ENCODE assay signal across 15 mouse cellular contexts in the genomic region with DNA sequence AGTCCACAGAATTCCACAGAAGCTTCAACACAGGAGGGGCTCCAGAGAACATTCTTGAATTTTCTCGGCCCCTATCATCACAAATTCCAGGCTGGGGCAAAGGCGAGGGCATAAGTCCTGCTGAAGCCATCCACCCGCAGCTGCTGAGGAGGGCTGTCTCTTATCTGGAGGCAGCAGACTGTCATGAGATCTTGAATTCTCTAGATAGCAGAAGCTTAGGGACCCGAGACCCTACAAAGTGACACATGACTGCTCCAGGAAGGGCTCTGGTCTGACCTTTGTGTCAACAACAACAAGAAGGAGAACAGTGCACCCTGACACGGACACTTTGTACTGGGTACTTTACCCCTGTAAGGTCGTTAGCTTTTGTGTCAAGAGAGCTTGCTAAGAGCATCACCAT. TPM values are rescaled to one million over a fixed set of nuclear protein-coding genes. Genes with fewer than 3 reads are reported as not detected.
DNase-seq lines count a peak whose midpoint lies in the region; ATAC-seq lines count a peak whose summit lies in the region.
"Had no signal": no experiment of that assay in that cellular context is flagged by ENCODE, and none has a peak within 500 bp of the region (broad histone marks: within the 10 kb centered on the region; RNA-seq: fewer than 3 reads in every experiment).

No protein-coding gene starts in this region.

- peak; percentile 80 for ATAC-seq in heart, embryonic 11.5 days (replicated peaks; ENCODE audit: insufficient number of reproducible peaks, low FRiP score, low TSS enrichment)
- ATAC-seq in midbrain, embryonic 11.5 days (ENCODE audit: low FRiP score) = 0 out of 2 replicates have a peak, but pooled peaks have one; percentile 10
- no peak for ATAC-seq in midbrain, embryonic 16.5 days
- ATAC-seq in liver, embryonic 11.5 days (replicated peaks; ENCODE audit: low FRiP score) = peak; percentile 94
- ATAC-seq: CD4-positive, CD25-positive, alpha-beta regulatory T cell, adult 4 months had no signal

- DNase-seq in heart, adult 8-10 months (ENCODE audit: low spot score) = no peak
- no peak for DNase-seq in midbrain, embryonic 11.5 days (ENCODE audit: low spot score, missing footprints)
- DNase-seq in liver, embryonic 11.5 days (ENCODE audit: low spot score) = peak; percentile 49
- no peak for DNase-seq in ovary, adult 18-20 months (ENCODE audit: low spot score)
- DNase-seq in neural tube, embryonic 10.5 days (ENCODE audit: extremely low spot score, low spot score) = no peak
- DNase-seq in adrenal gland, postnatal 10 days = no peak
- DNase-seq: gastrocnemius, postnatal 36 days; lung, postnatal 36 days; right cerebral cortex, postnatal 25 days had no signal

- H3K4me2 ChIP-seq in heart, embryonic 11.5 days = peak overlapping the region; percentile 2
- no peak overlapping the region for H3K4me2 ChIP-seq in midbrain, embryonic 11.5 days
- H3K4me2 ChIP-seq in midbrain, embryonic 16.5 days (ENCODE audit: low read length) = no peak overlapping the region
- H3K4me2 ChIP-seq in liver, embryonic 11.5 days = peak overlapping the region; percentile 58

- H3K4me3 ChIP-seq in heart, embryonic 11.5 days (ENCODE audit: low read depth, low read length) = no peak overlapping the region
- no peak overlapping the region for H3K4me3 ChIP-seq in midbrain, embryonic 11.5 days (ENCODE audit: low read depth, low read length)
- H3K4me3 ChIP-seq in midbrain, embryonic 16.5 days (ENCODE audit: low read depth, low read length) = no peak overlapping the region
- no peak overlapping the region for H3K4me3 ChIP-seq in liver, embryonic 11.5 days (ENCODE audit: low read depth, low read length)

- no peaks in the 10 kb centered on the region for H3K36me3 ChIP-seq in heart, embryonic 11.5 days (ENCODE audit: control insufficient read depth, insufficient read depth, low read length)
- no peaks in the 10 kb centered on the region for H3K36me3 ChIP-seq in midbrain, embryonic 11.5 days (ENCODE audit: control insufficient read depth, insufficient read depth, low read length)
- no peaks in the 10 kb centered on the region for H3K36me3 ChIP-seq in midbrain, embryonic 16.5 days (ENCODE audit: control insufficient read depth, insufficient read depth, low read length)
- no peaks in the 10 kb centered on the region for H3K36me3 ChIP-seq in liver, embryonic 11.5 days (ENCODE audit: control insufficient read depth, insufficient read depth, low read length)

- H3K27me3 ChIP-seq in heart, embryonic 11.5 days (ENCODE audit: control insufficient read depth, insufficient read depth, low read length) = no peaks in the 10 kb centered on the region
- no peaks in the 10 kb centered on the region for H3K27me3 ChIP-seq in midbrain, embryonic 11.5 days (ENCODE audit: control insufficient read depth, insufficient read depth, low read length)
- no peaks in the 10 kb centered on the region for H3K27me3 ChIP-seq in midbrain, embryonic 16.5 days (ENCODE audit: control insufficient read depth, insufficient read depth, low read depth, low read length)
- H3K27me3 ChIP-seq in liver, embryonic 11.5 days (replicated peaks; ENCODE audit: control insufficient read depth, insufficient read depth, low read length) = no peaks in the 10 kb centered on the region

- H3K9me3 ChIP-seq in heart, embryonic 11.5 days (replicated peaks; ENCODE audit: control insufficient read depth, low read length) = no peaks in the 10 kb centered on the region
- no peaks in the 10 kb centered on the region for H3K9me3 ChIP-seq in midbrain, embryonic 11.5 days (ENCODE audit: control insufficient read depth, low read length)
- H3K9me3 ChIP-seq in midbrain, embryonic 16.5 days (replicated peaks; ENCODE audit: control insufficient read depth, low read length, poor library complexity, severe bottlenecking) = no peaks in the 10 kb centered on the region
- H3K9me3 ChIP-seq in liver, embryonic 11.5 days (ENCODE audit: control insufficient read depth, low read length) = no peaks in the 10 kb centered on the region

- H3K27ac ChIP-seq in heart, embryonic 11.5 days (ENCODE audit: low read depth, low read length) = peak overlapping the region; percentile 94
- H3K27ac ChIP-seq in midbrain, embryonic 11.5 days (ENCODE audit: low read depth, low read length) = no peak overlapping the region
- H3K27ac ChIP-seq in midbrain, embryonic 16.5 days (ENCODE audit: low read length) = no peak overlapping the region
- H3K27ac ChIP-seq in liver, embryonic 11.5 days (ENCODE audit: low read depth, low read length) = peak overlapping the region; percentile 90

- 6% methylated on average over 6 of the region's 6 CpGs for WGBS in heart, embryonic 11.5 days (ENCODE audit: insufficient replicate concordance)
- WGBS in midbrain, embryonic 11.5 days = 64% methylated on average over 6 of the region's 6 CpGs
- WGBS in midbrain, embryonic 16.5 days = 74% methylated on average over 6 of the region's 6 CpGs
- WGBS in liver, embryonic 11.5 days = 18% methylated on average over 6 of the region's 6 CpGs

- H3K4me1 ChIP-seq in heart, embryonic 11.5 days (ENCODE audit: control insufficient read depth, insufficient read depth, low read length) = peaks cover 48% of the 10 kb centered on the region
- H3K4me1 ChIP-seq in midbrain, embryonic 11.5 days (ENCODE audit: control insufficient read depth, insufficient read depth, low read length) = peaks cover 8% of the 10 kb centered on the region
- no peaks in the 10 kb centered on the region; the same call in 1 of the 2 replicates for H3K4me1 ChIP-seq in midbrain, embryonic 16.5 days (ENCODE audit: control insufficient read depth, insufficient read depth, low read length)
- H3K4me1 ChIP-seq in liver, embryonic 11.5 days (replicated peaks; ENCODE audit: control insufficient read depth, insufficient read depth, low read length) = peaks cover 27% of the 10 kb centered on the region

- H3K9ac ChIP-seq in heart, embryonic 11.5 days (ENCODE audit: low read depth, low read length) = peak overlapping the region; percentile 54; the same call in 1 of the 2 replicates
- H3K9ac ChIP-seq in midbrain, embryonic 11.5 days (ENCODE audit: low read length) = no peak overlapping the region; the same call in 1 of the 2 replicates
- H3K9ac ChIP-seq in midbrain, embryonic 16.5 days (ENCODE audit: low read depth, low read length) = no peak overlapping the region
- peak overlapping the region; percentile 56 for H3K9ac ChIP-seq in liver, embryonic 11.5 days (ENCODE audit: low read depth, low read length)

RNA-seq across cellular contexts. Expression of a gene that starts 57.2 kb away (rescaled TPM):
- not detected in 2 replicates for polyA plus RNA-seq in heart, embryonic 11.5 days (2014; fragmentation: Nextera tagmentation; extraction: Ambion mirVana)
- under 1 TPM in 3 of 4 experiments, not detected in 1; 0.09 to 0.19 (median 0.17) TPM for total RNA-seq in heart, adult 8-10 months (2022)
- not detected in 2 replicates for polyA plus RNA-seq in midbrain, embryonic 11.5 days (2014; fragmentation: Nextera tagmentation; extraction: Ambion mirVana)
- not detected in 2 replicates for polyA plus RNA-seq in midbrain, embryonic 16.5 days (2015; fragmentation: Nextera tagmentation; extraction: Ambion mirVana)
- polyA plus RNA-seq in liver, embryonic 11.5 days (2014; fragmentation: Nextera tagmentation; extraction: Ambion mirVana) = not detected in 2 replicates
- under 1 TPM in 1 of 2 experiments, not detected in 1; 0.30 TPM for total RNA-seq in adrenal gland, postnatal 10 days (2021)
- polyA plus RNA-seq: CD4-positive, CD25-positive, alpha-beta regulatory T cell, adult 4 months; embryonic facial prominence, embryonic 11.5 days; kidney, embryonic 14.5 days; neural tube, embryonic 11.5 days had no signal

Comparison
In these comparisons a context has a peak if more than half of its experiments do, and no peak if none do; other contexts are left out.
1. H3K27ac ChIP-seq: peak in heart, embryonic 11.5 days (single experiment) and liver, embryonic 11.5 days (single experiment); none in midbrain, embryonic 11.5 days (single experiment) and midbrain, embryonic 16.5 days (single experiment).
2. H3K4me2 ChIP-seq: peak in heart, embryonic 11.5 days (single experiment) and liver, embryonic 11.5 days (single experiment); none in midbrain, embryonic 11.5 days (single experiment) and midbrain, embryonic 16.5 days (single experiment).
3. H3K9ac ChIP-seq: peak in heart, embryonic 11.5 days (single experiment) and liver, embryonic 11.5 days (single experiment); none in midbrain, embryonic 11.5 days (single experiment) and midbrain, embryonic 16.5 days (single experiment).